Mouse (Mus musculus) liver (tissue): ENCODE data around the gene Olfr133.
"Not testable (repeated sequence)": the region's sequence is repeated elsewhere in the genome, so short reads cannot be mapped to it uniquely, and the experiment has no call there.

ENCODE experiments used
- DNase-seq: peaks from one replicate; pipeline ENCODE4 v3.0.0-alpha.2; 2020; ENCODE audit warnings: mixed read lengths

The Olfr133 gene

DNA sequence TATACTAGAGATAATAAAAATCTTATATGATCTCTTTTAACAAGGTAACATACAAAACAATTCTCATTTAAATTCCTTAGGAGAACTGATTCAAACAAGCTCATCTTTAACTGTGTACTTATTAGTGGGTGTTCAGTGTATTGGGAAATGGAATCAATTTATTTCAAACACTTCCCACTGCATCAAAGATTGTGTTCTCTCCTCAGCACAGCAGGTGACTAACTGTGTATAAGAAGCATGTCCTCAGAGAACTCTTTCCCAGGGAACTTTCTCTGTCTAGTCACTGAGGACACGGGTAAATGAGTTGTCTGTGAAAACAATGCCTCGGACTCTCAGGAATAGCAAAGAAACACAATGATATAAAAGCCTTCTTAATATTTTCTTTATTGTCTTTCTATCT lies at the start of gene Olfr133:
Gene Olfr133 (plus strand): TSS at position 301 of the 400 bp plus-strand sequence.
- no peak for DNase-seq

DNA sequence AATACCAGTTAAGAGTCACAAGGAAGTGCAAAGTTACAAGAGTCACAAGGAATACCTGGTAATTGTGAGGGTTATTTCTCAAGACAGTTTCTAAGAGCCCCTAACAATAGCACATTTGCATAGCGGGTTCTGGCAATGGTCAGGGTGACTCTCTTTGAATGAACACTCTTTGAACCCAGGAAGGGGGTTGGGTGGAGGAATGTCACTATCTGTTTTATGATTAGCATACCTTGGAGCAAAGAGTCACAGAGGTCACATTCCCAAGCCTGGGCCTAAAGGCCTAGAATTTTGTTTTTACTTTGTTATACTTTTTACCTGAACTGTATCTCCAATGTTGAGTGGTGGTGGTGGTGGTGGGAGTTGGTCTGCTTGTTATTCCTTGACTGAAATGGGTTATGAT lies 20.9 kb upstream of the Olfr133 start:
- DNase-seq = not testable (repeated sequence)

DNA sequence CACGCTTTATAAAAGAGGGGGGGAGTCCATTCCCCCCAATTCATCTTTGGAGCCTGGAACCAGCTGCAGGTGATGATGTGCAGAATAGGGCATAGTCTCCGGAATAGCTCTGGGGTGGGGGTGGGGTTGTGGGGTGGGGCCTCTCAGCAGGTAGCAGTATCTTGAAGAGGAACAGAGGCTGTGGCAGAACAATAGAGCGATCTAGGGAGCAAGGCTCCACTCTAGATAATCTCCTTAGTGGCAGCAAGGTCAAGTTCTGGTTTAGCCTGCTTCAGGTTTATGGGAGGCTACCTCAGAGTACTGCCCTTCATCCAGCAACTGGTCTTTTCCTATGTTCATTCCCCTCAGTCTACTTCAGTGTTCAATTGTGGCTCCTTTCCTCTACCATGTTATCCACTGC lies 19.7 kb upstream of the Olfr133 start:
- not testable (repeated sequence) for DNase-seq

DNA sequence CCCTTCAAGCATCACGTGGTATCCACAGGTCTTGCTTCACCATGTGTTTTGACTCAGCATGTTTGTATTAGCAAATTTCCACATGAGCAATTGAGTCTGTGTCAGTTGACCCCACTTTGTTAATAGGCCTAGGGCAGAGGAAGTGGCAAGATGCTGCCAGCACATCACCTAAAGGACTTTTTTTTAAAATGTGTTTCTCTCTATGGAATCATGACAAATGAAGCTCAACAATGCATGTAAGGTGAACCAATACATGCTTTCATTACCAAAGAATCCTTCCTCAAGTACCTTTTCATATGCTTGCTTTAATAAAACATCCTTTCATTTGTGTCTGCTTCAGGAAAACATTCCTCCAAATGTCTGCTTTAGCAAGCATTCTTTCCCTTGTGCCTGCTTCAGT lies 10.7 kb upstream of the Olfr133 start, which contains the start of gene Olfr132:
Gene Olfr132 (minus strand): TSS at position 101 of the 400 bp plus-strand sequence.
- DNase-seq = no peak

DNA sequence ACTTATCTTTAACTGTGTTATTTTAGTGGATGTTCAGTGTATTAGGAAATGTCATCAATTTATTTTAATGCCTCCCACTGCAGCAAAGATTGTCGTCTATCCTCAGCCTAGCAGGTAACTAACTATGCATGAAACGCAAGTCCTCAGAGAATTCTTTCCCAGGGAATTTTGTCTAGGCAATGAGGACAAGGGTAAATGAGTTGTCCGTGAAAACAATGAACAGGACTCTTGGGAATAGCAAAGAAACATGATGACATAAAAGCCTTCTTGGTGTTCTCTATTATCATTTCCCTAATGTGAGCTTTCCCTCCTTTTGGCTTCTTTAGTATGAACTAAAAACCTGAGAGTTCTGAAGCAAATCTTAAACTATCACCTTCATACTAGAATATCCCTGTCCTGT lies 26.0 kb downstream of the Olfr133 start, which contains the start of gene Olfr134:
Gene Olfr134 (plus strand): TSS at position 301 of the 400 bp plus-strand sequence.
- no peak for DNase-seq
